Mouse (Mus musculus): ENCODE data around the gene Efhd1.
A peak's percentile ranks its signal among the peaks of the same experiment; 100 is the strongest.

Efhd1 gene

DNA sequence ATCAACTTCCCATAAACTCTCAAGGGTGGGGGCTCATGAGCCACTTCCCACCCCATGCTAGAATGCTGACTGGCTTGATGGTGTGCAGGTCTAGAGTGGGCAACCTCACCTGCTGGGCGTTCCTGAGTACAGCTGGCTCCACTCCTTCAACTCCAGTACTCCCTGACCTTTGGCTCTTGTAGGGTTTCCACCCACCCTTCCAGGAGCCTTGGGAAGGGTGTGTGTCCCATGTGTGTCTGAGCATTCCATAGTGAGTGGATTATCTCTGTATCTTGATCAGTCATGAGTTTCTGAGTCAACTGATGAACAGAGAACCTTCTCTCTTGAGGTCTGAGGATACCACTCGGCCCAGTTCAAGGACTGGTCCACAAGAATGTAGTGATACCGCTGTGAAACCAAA is 44.8 kb downstream of the Efhd1 start:
- no peak for DNase-seq (ENCODE audit: low read depth)

DNA sequence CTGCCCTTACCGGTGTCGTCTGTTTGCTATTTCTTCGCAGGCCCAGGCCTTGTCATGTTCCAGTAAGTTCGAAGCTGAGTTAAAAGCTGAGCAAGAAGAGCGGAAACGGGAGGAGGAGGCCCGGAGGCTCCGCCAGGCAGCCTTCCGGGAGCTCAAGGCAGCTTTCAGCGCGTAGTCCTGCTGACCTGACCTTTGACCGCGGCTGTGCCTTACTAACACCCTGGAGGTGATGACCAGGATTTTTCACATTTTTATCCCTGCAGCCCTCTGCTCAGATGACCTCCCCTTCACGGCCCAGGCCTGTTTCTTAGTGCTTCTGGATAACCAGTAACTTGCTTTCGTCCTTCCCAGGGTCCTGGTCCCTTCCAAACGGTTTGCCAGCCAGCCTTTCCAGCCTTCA is 45.5 kb downstream of the Efhd1 start:
- no peak for DNase-seq (ENCODE audit: low read depth)

DNA sequence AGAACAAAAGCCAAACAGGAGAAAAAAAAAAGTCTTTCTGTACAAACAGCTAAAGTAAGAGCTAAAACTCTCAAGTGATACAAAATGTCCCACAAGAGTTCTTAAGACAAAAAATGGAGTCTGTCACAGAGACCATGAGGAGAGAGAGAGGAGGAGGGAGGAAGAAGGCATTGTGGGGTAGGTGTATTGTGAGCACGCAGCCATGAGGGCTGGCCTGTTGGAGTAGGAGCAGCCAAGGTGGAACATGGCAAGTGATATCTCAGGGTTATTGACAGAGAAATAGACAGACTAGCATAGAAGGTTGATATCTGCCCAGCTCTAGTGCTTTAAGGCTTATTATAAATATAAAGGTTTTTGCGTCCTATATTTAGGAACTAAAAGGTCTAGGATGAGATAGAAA is 48.5 kb downstream of the Efhd1 start:
- no peak for DNase-seq (ENCODE audit: low read depth)

DNA sequence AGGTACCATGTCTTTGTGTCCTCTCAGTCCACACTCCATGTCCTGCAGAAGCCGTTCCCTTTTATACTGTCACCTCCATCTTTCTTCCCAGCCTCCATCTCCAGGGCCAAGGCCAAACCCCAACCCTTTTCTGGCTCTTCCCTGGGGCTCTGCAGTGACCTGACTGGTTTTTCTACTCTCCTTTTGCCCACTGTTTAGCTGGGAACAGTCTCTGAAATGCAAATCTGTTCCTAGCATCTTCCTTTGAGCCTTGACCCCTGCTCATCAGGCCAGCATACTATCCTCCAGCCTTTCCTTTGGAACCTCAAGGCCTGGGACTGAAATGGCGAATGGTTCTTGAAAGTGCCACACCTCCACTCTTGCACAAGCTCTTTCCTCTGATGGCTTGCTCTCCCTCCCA is 49.0 kb downstream of the Efhd1 start:
- DNase-seq (ENCODE audit: low read depth), result no peak

DNA sequence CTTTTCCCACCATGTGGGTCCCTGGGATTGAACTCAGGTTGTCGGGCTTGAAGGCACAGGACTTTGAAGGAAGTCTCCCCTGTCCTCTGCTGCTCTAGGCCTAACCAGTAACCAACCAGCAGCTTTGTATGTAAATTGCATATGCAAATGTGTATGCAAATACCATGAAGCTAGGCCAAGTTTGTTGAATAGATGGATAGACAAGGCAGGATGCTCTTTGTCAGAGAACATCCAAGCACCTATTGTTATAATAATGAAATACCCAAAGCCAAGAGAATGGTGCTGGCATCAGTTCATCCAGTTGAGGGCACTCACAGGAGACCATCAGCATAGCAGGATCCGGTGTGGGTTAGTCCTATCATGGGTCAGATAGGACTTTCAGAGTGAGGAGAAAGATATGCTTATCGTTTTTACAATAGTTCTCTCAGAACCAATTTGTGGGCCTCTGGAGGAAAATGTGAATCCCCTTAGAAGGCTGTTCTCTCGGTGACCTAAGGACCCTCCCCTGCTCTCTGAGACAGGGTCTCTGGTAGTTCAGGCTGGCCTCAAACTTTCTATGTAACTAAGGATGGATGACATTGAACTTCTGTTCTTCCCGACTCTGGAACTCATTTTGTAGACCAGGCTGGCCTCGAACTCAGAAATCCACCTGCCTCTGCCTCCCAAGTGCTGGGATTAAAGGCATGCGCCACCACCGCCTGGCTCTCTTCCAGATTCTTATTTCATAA is 49.8 kb downstream of the Efhd1 start:
- DNase-seq (ENCODE audit: low read depth), result no peak

DNA sequence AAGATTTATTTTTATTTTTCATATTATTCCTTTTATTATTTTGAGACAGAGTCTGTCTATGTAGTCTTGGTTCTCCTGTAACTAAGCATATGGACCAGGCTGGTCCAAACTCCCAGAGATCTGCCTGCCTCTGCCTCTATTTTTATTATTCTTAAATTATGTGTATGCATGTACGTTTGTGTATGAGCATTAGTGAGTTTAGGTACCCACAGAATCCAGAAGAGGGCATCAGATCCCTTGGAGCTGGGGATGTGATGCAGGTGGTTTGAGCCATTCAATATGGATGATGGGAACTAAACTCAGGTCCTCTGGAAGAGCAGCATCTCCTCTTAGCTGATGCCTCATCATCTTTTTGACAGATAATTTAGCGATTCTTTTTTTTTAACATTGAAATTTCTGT is 51.3 kb downstream of the Efhd1 start:
- no peak for DNase-seq (ENCODE audit: low read depth)

DNA sequence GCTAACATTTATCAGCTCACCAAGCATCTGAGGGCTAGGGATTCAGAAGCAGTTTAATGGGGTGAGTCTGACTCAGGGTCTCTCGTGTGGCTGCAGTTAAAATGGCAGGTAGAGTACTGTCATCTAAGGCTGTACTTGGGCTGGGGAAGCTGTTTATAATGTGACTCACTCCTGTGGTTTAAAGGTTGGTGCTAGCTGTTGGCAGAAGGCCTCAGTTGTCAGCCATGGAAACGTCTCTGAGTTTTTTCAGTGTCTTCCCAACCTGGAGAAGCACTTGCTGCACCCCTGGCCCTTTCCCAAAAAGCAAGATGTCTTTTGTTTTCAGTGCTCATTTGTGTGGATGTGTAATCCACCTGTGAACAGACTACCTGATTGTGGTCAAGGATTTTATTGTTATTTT is 51.7 kb downstream of the Efhd1 start:
- DNase-seq (ENCODE audit: low read depth), result no peak

DNA sequence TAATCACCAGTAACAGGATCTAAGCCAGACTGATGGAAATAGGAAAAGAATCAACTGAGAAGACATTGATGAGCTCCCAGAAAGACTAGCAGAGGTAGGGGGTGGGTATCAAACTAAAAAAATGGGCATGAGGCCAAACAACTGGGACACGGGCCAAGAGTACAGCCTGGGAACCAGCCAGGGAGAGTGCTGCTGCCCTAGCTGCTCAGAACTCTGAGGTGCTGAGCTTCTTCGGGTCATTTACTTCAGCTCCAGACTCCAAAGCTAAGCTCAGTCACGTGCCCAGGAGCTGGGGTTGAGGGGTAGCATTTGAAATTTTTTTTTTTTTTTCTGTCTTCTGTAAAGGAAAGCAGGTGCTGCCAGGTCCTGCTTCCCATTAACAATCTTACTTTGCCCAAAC is 52.5 kb downstream of the Efhd1 start:
- no peak for DNase-seq (ENCODE audit: low read depth)

DNA sequence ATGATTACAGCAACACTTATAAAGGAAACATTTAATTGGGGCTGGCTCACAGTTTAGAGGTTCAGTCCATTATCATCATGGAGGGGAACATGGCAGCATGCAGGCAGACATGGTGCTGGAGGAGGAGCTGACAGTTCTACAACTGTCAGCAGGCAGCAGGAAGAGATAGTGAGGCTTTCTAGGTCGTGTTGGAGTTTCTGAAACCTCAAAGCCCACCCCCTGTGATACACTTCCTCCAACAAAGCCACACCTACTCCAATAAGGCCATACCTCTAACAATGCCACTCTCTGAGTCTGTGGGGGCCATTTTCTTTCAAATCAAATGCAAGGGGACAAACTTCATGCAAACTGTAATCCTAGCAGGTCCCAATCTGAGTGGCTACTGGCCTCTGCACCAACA is 56.9 kb downstream of the Efhd1 start:
- no peak for DNase-seq (ENCODE audit: low read depth)

DNA sequence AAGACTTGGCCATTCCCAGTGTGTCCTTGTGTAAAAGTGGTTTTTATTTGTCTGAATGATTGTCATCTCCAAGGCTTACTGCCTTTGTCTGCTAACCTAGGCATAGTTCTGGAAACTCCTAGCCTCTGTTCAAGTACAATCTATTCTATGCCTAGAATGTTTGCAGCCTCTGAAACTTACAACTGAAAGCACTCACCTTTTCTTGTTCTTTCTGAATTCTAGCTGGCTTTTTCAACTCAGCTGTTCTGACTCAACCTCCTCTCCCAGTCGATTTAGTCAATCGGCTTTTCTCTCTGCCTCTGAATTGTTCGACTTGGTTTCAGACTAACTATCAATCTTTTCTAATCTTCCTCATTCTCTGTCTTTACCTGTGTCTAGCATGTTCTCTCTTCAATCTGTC is 58.6 kb downstream of the Efhd1 start:
- no peak for DNase-seq (ENCODE audit: low read depth)

DNA sequence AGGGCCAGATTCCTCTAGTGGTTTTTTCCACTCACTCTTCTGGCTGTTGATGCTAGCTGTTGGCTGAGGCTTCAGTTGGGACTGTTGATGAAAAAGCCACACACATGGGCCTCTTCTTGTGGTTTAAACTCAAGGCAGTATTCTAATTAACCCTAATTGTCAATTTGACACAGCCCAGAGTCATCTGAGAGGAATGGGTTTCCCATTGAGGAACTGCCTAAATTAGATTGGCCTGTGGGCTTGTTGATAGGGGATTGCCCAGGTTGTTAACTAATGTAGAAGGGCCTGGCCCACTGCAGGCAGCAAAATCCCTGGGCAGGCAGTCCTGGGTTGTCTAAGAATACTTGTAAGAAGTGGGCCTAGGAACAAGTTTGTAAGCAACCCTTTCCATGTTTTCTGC is 60.5 kb downstream of the Efhd1 start:
- DNase-seq (ENCODE audit: low read depth), result no peak

DNA sequence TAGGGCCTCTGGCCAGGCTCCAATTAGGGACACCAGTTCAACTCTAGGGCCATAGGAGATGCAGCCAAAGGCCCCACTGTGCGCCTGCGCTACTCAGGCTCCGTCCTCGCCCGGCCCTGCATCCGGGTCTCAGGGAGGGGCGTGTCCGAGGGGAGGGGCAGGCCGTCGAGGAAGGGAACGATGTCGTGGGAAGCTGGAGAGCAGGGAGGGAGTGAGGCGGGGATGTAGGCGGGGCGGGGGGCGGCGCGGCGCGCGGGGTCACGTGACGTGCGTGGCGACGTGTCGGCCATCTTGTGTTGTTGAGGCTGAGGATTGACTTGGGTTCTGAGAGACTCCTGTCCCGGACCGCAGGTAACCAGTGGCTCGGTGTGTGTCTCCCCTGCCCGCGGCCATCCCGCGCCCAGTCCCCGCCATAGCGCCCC is 62.6 kb downstream of the Efhd1 start, which contains the start of gene Gigyf2:
Gene Gigyf2 (plus strand): TSS at position 257 of the 422 bp plus-strand sequence.
- peak; percentile 90 for DNase-seq (ENCODE audit: low read depth)

DNA sequence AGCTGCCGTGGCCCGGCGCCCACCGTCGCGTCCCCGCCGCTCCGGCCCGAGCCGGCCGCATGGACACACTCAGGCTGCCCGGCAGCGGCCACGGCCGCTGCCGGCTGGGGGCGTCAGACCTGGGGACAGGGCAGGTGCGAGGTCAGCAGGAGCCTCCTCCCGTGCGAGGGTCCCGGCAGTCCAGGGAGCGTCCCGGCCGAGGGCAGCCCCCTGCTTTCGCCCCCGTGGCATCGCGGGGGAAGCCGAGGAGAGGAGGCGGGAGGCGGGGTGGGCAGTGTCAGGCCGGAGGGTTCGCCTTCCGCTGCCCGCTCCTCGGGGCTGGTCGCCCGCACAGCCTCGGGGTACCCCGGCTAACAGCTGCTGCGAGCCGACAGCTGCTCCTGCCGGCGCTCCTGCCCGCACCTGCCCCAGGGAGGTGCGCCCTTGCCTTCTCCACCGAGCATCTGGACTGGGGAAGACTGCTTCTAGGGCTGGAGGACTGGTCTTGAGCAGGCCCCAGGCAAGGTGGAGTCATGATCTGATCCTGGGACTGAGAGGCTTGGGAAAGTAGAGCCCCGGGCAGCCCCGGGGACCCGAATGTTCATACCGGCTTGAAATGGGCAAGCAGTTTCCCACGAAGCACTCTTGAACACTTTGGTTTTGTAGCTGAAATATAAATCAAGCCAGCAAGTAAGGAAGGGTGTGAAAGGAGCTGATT is 63.1 kb downstream of the Efhd1 start:
- peak; percentile 19 for DNase-seq (ENCODE audit: low read depth)

DNA sequence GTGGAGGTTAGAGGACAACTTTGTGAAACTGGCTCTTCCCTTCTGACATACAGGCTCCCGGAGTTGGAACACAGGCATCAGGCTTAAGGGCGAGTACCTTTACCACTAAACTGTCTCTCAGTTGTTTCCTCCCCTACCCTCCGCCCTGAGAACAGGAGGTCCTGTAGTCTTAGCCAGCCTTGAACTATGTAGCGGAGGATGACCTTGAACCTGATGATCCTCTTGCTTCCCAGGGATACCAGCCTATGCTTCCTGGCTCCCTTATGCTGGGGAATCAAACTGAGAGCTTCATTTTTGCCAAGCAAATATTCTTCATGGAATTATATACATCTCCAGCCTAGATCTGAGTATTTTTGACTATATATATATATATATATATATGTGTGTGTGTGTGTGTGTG is 67.6 kb downstream of the Efhd1 start:
- no peak for DNase-seq (ENCODE audit: low read depth)

DNA sequence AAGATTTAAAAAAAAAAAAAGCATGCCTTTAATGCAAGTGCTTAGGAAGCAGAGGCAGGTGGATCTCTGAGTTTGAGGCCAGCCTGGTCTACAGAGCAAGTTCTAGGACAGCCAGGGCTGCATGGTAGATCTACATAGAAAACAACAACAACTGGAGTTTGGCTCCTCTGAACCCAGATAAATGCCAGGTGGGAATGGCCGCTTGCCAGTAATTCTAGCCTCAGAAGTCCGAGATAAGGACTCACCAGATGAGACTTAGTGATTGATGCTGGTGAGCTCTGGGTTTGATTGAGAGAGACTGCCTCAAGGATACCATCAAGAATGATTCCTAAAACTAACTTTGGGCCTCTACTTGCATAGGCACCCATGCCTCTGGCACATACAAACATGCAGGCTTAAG is 86.4 kb downstream of the Efhd1 start:
- no peak for DNase-seq (ENCODE audit: low read depth)

DNA sequence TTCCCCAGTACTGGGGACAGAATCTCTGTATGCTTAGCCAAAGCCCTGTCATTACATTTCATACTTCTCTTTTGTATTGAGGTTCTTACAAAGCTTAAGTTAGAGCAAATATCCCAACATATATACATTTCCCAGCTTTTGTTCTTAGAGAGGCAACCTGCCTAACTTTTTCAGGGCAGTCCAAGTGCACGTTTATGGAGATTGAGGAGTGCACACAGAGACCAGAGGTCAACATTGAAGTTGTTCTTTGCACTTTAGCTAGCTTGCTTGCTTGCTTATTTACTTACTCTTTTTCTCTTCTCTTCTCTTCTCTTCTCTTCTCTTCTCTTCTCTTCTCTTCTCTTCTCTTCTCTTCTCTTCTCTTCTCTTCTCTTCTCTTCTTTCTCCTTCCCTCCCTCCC is 96.1 kb downstream of the Efhd1 start:
- DNase-seq (ENCODE audit: low read depth), result no peak
